Mouse (Mus musculus) yolk sac, embryonic 10.5 days (tissue): ENCODE results near the gene Spred1.

ENCODE experiments used
- DNase-seq: peaks from one replicate; pipeline ENCODE4 v3.0.0-alpha.2; 2017; ENCODE audit warnings: low spot score

Gene Spred1

GRCm38 (mm10) chr2:117176937-117177336 is 55.8 kb downstream of the Spred1 start:
- no peak for DNase-seq

GRCm38 (mm10) chr2:117180250-117180885 is 59.2 kb downstream of the Spred1 start:
- peak; percentile 53 for DNase-seq

GRCm38 (mm10) chr2:117185587-117185986 is 64.4 kb downstream of the Spred1 start:
- no peak for DNase-seq

GRCm38 (mm10) chr2:117190915-117191314 is 69.7 kb downstream of the Spred1 start:
- DNase-seq, result no peak

- DNase-seq, result no peak
These were observed 73.1 kb downstream of the Spred1 start for GRCm38 (mm10) chr2:117194309-117194708.

- DNase-seq, result no peak
These were observed 74.0 kb downstream of the Spred1 start for GRCm38 (mm10) chr2:117195151-117195550.

- no peak for DNase-seq
These were observed 74.4 kb downstream of the Spred1 start for GRCm38 (mm10) chr2:117195578-117195977.

GRCm38 (mm10) chr2:117200869-117201338 is 79.7 kb downstream of the Spred1 start:
- DNase-seq, result no peak

- DNase-seq, result no peak
These were observed 82.2 kb downstream of the Spred1 start for GRCm38 (mm10) chr2:117203350-117203749.

GRCm38 (mm10) chr2:117204534-117204933 is 83.4 kb downstream of the Spred1 start:
- DNase-seq, result no peak

- DNase-seq, result no peak
These were observed 83.9 kb downstream of the Spred1 start for GRCm38 (mm10) chr2:117205066-117205465.

GRCm38 (mm10) chr2:117210416-117211085 is 89.4 kb downstream of the Spred1 start:
- peak; percentile 60 for DNase-seq

- DNase-seq, result no peak
These were observed 95.0 kb downstream of the Spred1 start for GRCm38 (mm10) chr2:117216152-117216551.

- DNase-seq, result peak; percentile 50
These were observed 96.6 kb downstream of the Spred1 start for GRCm38 (mm10) chr2:117217695-117218216.

GRCm38 (mm10) chr2:117219536-117219935 is 98.4 kb downstream of the Spred1 start:
- DNase-seq, result no peak

GRCm38 (mm10) chr2:117222651-117223050 is 101.5 kb downstream of the Spred1 start:
- DNase-seq, result no peak

GRCm38 (mm10) chr2:117228601-117229125 is 107.5 kb downstream of the Spred1 start:
- no peak for DNase-seq

GRCm38 (mm10) chr2:117230261-117230660 is 109.1 kb downstream of the Spred1 start:
- no peak for DNase-seq

- DNase-seq, result peak; percentile 64
These were observed 110.1 kb downstream of the Spred1 start for GRCm38 (mm10) chr2:117231257-117231656.
